Mouse (Mus musculus): ENCODE results near the gene Nog. TPM values are rescaled to one million over a fixed set of nuclear protein-coding genes. Genes with fewer than 3 reads are reported as not detected.

Nog gene
- total and polyA plus RNA-seq, 3 experiments, result not detected

DNA sequence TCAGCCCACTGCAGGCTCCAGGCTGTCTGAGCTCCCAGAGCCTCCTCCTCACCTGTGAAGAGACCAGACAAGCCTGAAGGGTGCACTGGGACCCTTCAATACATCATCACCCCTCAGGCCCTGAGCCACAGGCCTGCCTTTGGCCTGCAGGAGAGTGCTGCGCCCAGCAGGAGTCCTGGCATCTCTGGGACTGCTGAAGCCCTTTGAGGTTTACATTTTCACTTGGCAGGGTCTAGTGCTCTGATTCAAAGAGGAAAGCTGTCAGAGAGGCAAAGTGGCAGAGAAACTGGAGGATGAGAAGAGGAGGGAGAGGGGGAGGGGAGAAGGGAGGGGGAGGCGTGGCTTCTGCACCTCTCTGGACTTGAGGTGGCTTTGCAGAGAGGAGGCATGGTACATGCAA lies 44.2 kb downstream of the Nog start:
- H3K4me1 ChIP-seq (ENCODE audit: insufficient read depth, low read depth, low read length), result no peaks in the 10 kb centered on the region
- ATAC-seq (ENCODE audit: extremely low read depth, insufficient number of reproducible peaks, low FRiP score, poor library complexity, severe bottlenecking), result no peak
- TF ChIP-seq GATA2 (IDR thresholded peaks at IDR 0.05; ENCODE audit: borderline replicate concordance, low read depth, low read length) (no peak), TAL1 (conservative IDR thresholded peaks at IDR 0.05; ENCODE audit: low read depth, low read length) (no peak), POLR2AphosphoS5 (IDR thresholded peaks at IDR 0.05; ENCODE audit: insufficient replicate concordance, low read depth, low read length) (no peak), CTCF (IDR thresholded peaks at IDR 0.05; ENCODE audit: low read depth, low read length) (no peak), GATA1 (IDR thresholded peaks at IDR 0.05; ENCODE audit: borderline replicate concordance, low read length) (no peak)
- peaks cover 59% of the 10 kb centered on the region for H3K9me3 ChIP-seq (replicated peaks)
- DNase-seq (ENCODE audit: low spot score), result no peak
- no peaks in the 10 kb centered on the region for H3K36me3 ChIP-seq (replicated peaks)
- H3K4me3 ChIP-seq (ENCODE audit: low read depth, low read length), result no peak overlapping the region
- no peaks in the 10 kb centered on the region for H3K27me3 ChIP-seq (ENCODE audit: insufficient read depth, low read length)

DNA sequence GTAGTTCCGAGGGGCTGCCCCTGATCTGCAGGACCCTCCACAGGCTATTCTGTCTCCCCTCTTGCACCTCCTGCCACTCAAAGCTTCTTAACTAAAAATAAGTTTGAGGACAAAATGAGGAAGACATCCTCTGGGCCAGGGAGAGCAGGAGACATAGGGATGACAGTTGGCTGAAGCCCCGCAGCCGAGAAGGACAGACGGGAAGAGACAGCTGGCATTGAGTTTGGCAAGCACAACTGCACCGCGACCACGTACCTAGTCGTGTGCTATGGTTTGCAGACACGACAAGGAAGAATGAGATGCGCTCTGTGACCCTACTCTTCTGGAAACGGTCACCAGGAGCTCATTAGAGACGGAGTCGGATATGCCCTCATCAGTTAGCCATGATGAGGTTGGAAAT lies 48.2 kb downstream of the Nog start:
- Histone ChIP-seq H3K27me3 (ENCODE audit: insufficient read depth, low read length) (no peaks in the 10 kb centered on the region), H3K36me3 (replicated peaks) (no peaks in the 10 kb centered on the region), H3K4me3 (ENCODE audit: low read depth, low read length) (no peak overlapping the region), H3K4me1 (ENCODE audit: insufficient read depth, low read depth, low read length) (no peaks in the 10 kb centered on the region), H3K9me3 (replicated peaks) (peaks cover 52% of the 10 kb centered on the region)
- TF ChIP-seq TAL1 (conservative IDR thresholded peaks at IDR 0.05; ENCODE audit: low read depth, low read length), result no peak
- TF ChIP-seq CTCF (IDR thresholded peaks at IDR 0.05; ENCODE audit: low read depth, low read length), result no peak
- no peak for TF ChIP-seq POLR2AphosphoS5 (IDR thresholded peaks at IDR 0.05; ENCODE audit: insufficient replicate concordance, low read depth, low read length)
- no peak for TF ChIP-seq GATA1 (IDR thresholded peaks at IDR 0.05; ENCODE audit: borderline replicate concordance, low read length)
- no peak for TF ChIP-seq GATA2 (IDR thresholded peaks at IDR 0.05; ENCODE audit: borderline replicate concordance, low read depth, low read length)
- no peak for ATAC-seq (ENCODE audit: extremely low read depth, insufficient number of reproducible peaks, low FRiP score, poor library complexity, severe bottlenecking)
- DNase-seq (ENCODE audit: low spot score), result no peak

Other genes starting within 250 kb of the Nog start
- gene Dgke, start 235.5 kb downstream of the Nog start, total RNA-seq (2014; fragmentation: Nextera tagmentation), result 3.9 and 4.4 TPM in 2 replicates
- gene Dgke, start 235.5 kb downstream of the Nog start, total RNA-seq (2017), result 3.1 and 3.4 TPM in 2 replicates
- gene Dgke, start 235.5 kb downstream of the Nog start, polyA plus RNA-seq (2012), result 1.6 and 2.1 TPM in 2 replicates
- not detected in 2 replicates for gene Gm525, start 228.5 kb downstream of the Nog start, total RNA-seq (2014; fragmentation: Nextera tagmentation)
- gene Gm525, start 228.5 kb downstream of the Nog start, total RNA-seq (2017), result not detected in 2 replicates
- gene Gm525, start 228.5 kb downstream of the Nog start, polyA plus RNA-seq (2012), result not detected in 2 replicates